Mouse (Mus musculus): ENCODE data around the gene Map4k2.

The Map4k2 gene

DNA sequence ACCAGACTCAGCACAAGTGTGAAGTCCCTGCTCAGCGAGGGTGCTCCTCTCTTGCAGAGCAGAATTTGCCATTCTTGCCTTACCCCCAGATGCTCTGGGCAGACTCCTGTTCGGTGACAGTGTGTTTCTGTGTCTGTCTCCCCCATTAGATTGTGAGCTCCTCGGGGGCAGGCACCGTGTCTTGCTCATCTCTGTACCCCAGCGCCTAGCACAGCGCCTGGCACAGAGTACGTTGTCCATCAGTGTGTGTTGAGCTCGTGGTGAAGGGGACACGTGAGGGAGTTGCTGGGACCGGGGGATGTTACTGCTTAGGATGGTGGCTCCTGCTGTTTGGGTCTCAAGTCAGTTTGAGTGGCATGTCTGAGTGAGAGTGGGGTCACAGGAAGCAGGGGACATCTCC is 62.9 kb downstream of the Map4k2 start:
- DNase-seq = no peak
